Mouse (Mus musculus) C2C12 (cell line): ENCODE results near the gene Tmem80. TPM values are rescaled to one million over a fixed set of nuclear protein-coding genes. Genes with fewer than 3 reads are reported as not detected.

Experiments used
- H3K27me3 ChIP-seq: one replicate; pipeline ENCODE4 v1.6.1; 2011; ENCODE audit not compliant: control insufficient read depth, insufficient read depth, insufficient read length
- H3K36me3 ChIP-seq: one replicate; pipeline ENCODE4 v1.6.1; 2011; ENCODE audit not compliant: control insufficient read depth, insufficient read depth
- H3K4me3 ChIP-seq: one replicate; pipeline ENCODE4 v1.5.1; 2011; ENCODE audit warnings: mild to moderate bottlenecking, control low read depth; ENCODE audit not compliant: poor library complexity, insufficient read depth, severe bottlenecking
- H3K79me2 ChIP-seq: one replicate; pipeline ENCODE4 v1.6.1; 2011; ENCODE audit not compliant: control insufficient read depth, insufficient read depth
- H3K79me3 ChIP-seq: one replicate; pipeline ENCODE4 v1.6.1; 2011; ENCODE audit warnings: low read depth, control low read depth
- H3ac ChIP-seq: one replicate; pipeline ENCODE3; 2011; ENCODE audit warnings: low read depth; ENCODE audit not compliant: control insufficient read depth, insufficient read length
- CEBPB ChIP-seq: IDR thresholded peaks from one replicate; pipeline ENCODE4 v1.6.1; 2011; ENCODE audit warnings: low read depth, mild to moderate bottlenecking, control low read depth, moderate library complexity
- CTCF ChIP-seq: IDR thresholded peaks from one replicate; pipeline ENCODE4 v1.5.1; 2011; ENCODE audit not compliant: control insufficient read depth, insufficient read depth, insufficient read length
- FOSL1 ChIP-seq: IDR thresholded peaks from one replicate; pipeline ENCODE4 v1.8.0; 2011; ENCODE audit warnings: mild to moderate bottlenecking, low read length; ENCODE audit not compliant: poor library complexity, insufficient read depth, severe bottlenecking
- MAX ChIP-seq: IDR thresholded peaks from one replicate; pipeline ENCODE4 v1.6.1; 2011; ENCODE audit warnings: mild to moderate bottlenecking, control low read depth
- MYOD1 ChIP-seq: IDR thresholded peaks from one replicate; pipeline ENCODE4 v1.6.1; 2011; ENCODE audit warnings: low read depth; ENCODE audit not compliant: control insufficient read depth, insufficient read length
- MYOG ChIP-seq: IDR thresholded peaks from one replicate; pipeline ENCODE4 v1.6.1; 2011; ENCODE audit not compliant: control insufficient read depth, insufficient read length; ENCODE audit errors: extremely low read depth
- USF1 ChIP-seq: IDR thresholded peaks from one replicate; pipeline ENCODE4 v1.6.1; 2011; ENCODE audit warnings: low read depth, mild to moderate bottlenecking, control low read depth, moderate library complexity
- polyA plus RNA-seq: library from polyadenylated mRNA; unstranded; fragments of >200 nt; fragmentation: generic; extraction: Trizol; gene quantifications from one replicate; pipeline ENCODE4 v1.2.1, GENCODE M21; 2012; ENCODE audit warnings: missing spikeins

Gene Tmem80
- polyA plus RNA-seq, 1 experiment: 18.9 TPM

DNA sequence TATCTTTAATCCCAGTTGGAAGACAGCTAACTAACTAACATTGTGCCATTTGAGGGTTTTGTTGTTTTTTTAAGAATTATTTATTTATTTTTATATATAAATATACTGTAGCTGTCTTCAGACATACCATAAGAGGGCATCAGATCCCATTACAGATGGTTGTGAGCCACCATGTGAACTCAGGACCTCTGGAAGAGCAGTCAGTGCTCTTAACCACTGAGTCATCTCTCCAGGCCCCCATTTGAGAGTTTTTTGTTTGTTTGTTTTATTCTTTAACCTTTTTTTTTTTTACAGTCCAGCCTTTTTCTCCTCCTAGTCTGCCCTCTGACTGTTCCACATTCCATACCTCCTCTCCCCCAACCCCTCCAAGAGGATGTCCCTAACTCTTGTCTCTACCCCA is 3.2 kb downstream of the Tmem80 start:
- Histone ChIP-seq H3K36me3 (peaks cover 3% of the 10 kb centered on the region), H3K4me3 (no peak overlapping the region), H3ac (no peak overlapping the region), H3K79me3 (peaks cover 13% of the 10 kb centered on the region), H3K79me2 (peaks cover 18% of the 10 kb centered on the region), H3K27me3 (no peaks in the 10 kb centered on the region)
- TF ChIP-seq MYOD1 (no peak), FOSL1 (no peak), MAX (no peak), USF1 (no peak), CTCF (no peak), MYOG (no peak), CEBPB (no peak)

DNA sequence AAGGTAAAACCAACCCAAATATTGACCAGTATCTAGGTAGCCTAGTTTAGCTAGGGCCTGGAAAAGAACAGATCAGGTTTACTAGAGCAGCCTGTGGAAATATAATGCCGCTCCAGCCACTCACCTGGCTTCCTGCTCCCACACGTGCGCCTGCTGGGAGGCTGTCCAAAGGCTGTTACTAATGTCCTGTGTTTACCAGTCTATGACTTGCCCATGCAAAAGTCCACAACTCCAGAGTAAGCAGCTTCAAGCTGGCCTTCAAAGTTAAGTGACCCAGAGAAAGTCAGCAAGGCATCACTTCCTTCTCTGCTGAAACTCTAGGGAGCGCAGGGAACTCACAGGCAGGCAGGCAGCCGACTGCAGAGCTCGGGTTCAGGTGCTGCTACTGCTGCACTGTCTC is 4.5 kb downstream of the Tmem80 start:
- TF ChIP-seq MAX (no peak), USF1 (no peak), MYOD1 (no peak), CEBPB (no peak), MYOG (no peak), CTCF (no peak), FOSL1 (no peak)
- Histone ChIP-seq H3ac (no peak overlapping the region), H3K79me3 (peaks cover under 1% of the 10 kb centered on the region), H3K36me3 (no peaks in the 10 kb centered on the region), H3K27me3 (no peaks in the 10 kb centered on the region), H3K79me2 (peaks cover 5% of the 10 kb centered on the region), H3K4me3 (no peak overlapping the region)

DNA sequence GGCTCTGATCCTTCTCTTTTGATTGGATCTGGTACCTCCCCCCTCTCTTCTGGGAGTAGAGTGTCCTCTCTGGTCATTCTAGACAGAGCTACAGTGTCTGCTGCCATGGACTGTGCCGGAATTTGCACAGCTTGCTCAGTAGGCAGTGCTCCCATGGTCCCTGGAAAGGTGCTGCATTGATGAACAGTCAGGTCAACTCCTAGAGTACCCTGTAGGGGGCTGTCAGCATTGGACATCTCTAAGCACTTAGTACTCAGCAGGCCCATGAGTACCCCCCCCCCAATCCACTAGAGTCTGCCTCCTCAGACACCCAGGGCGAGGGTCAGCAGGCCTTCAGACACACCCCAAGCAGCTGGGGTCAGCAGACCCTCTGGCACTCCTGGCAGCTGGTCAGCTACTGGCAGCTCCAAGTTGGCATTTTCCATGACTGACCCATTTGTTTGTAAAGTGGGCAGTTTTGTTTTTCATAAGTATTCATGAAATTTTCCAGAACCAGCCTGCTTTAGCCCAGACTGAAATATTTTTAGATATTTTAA is 7.6 kb downstream of the Tmem80 start:
- Histone ChIP-seq H3K79me2 (no peaks in the 10 kb centered on the region), H3ac (no peak overlapping the region)

DNA sequence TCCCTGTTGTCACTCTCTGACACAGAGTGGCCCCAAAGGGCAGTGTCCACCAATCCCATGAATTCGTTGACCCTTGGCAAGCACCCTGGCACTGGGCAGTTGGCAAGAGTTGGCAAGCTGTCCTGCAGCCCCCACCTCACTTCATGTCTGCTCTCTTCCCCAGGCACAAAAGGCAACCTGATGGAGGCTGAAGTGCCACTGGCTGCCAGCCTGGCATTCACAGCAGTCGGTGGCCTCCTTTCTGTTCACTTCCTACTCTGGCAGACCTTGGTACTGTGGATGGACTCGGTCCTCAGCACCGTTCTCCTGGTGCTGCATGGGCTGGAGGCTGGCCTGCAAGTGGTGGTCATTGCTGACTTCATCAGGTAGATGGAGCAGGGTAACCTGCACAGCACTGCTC is 8.1 kb downstream of the Tmem80 start:
- no peak overlapping the region for H3ac ChIP-seq
- H3K27me3 ChIP-seq: no peaks in the 10 kb centered on the region
- no peak for TF ChIP-seq CTCF
- TF ChIP-seq USF1: no peak
- no peak for TF ChIP-seq CEBPB
- no peak for TF ChIP-seq FOSL1
- TF ChIP-seq MYOD1: no peak
- H3K79me2 ChIP-seq: no peaks in the 10 kb centered on the region
- no peak overlapping the region for H3K4me3 ChIP-seq
- H3K79me3 ChIP-seq: no peaks in the 10 kb centered on the region
- H3K36me3 ChIP-seq: no peaks in the 10 kb centered on the region

More for the DNA sequence above, 7.6 kb downstream of the Tmem80 start:
- TF ChIP-seq CTCF (no peak), CEBPB (no peak), MYOG (no peak), FOSL1 (no peak), MAX (no peak), USF1 (no peak), MYOD1 (no peak)
- H3K79me3 ChIP-seq: no peaks in the 10 kb centered on the region
- H3K27me3 ChIP-seq: no peaks in the 10 kb centered on the region
- no peaks in the 10 kb centered on the region for H3K36me3 ChIP-seq
- H3K4me3 ChIP-seq: no peak overlapping the region

DNA sequence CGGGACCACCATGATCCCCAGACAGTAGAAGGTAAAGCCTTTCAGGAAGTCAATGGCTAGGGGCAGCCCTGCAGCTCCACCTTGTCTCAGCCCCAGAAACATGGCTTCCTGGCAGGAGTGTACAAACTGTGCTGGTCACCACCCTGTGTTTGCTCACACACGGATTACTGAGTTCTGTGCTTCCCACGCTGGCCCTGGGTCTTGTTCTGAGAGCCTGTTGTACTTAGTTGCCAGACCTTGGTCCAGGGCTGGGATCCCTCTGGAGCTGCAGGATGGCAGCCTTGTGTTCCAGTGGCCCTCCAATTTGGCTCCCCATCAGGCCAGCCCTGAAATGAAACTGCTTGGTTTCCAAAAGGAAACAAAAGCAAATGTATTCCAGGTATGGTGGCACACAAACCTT is 8.8 kb downstream of the Tmem80 start:
- no peaks in the 10 kb centered on the region for H3K36me3 ChIP-seq
- no peak overlapping the region for H3K4me3 ChIP-seq
- no peaks in the 10 kb centered on the region for H3K79me2 ChIP-seq
- H3ac ChIP-seq: no peak overlapping the region
- no peak for TF ChIP-seq USF1
- no peak for TF ChIP-seq FOSL1
- TF ChIP-seq CTCF: no peak
- TF ChIP-seq MYOD1: no peak
- no peak for TF ChIP-seq MAX
- no peak for TF ChIP-seq CEBPB
- no peak for TF ChIP-seq MYOG
- H3K27me3 ChIP-seq: no peaks in the 10 kb centered on the region
- no peaks in the 10 kb centered on the region for H3K79me3 ChIP-seq

DNA sequence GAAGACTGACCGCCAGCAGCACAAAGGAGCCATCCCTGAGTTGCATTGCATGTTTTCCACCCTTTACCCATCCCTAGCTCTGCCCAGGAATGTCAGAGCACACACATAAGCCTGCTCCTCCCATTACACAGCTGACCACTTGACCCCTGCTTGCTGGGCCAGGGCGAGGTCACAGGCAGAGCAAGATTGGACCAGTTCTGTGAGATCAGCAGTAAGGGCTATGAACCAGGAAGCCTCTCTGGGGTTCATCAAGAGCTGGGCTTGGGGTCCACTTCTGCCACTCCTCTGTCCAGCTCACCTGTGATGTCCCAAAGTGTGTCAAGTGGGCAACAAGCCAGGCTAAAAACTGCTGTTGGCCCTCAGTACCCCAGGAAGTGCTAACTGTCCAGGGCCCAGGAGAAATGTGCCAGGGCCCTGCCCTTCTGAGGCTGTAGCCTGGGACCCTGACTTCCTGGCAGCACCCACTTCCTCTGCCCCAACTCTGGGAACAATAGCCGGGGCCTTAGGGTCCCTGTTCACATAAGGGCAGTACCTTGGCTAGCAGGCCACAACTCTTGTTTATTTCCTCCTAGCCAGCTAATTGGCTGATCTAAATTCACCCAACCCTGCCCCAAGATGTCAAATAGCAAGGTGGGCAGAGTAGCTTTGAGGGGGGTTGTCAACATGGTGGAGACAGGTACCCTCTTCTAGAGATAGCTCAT is 10.3 kb downstream of the Tmem80 start:
- no peak overlapping the region for H3ac ChIP-seq
- TF ChIP-seq USF1 (no peak), MAX (no peak), MYOG (no peak), CTCF (no peak), CEBPB (no peak), MYOD1 (no peak), FOSL1 (no peak)

More for the DNA sequence above, 10.3 kb downstream of the Tmem80 start:
- H3K36me3 ChIP-seq: no peaks in the 10 kb centered on the region
- no peak overlapping the region for H3K4me3 ChIP-seq
- H3K27me3 ChIP-seq: no peaks in the 10 kb centered on the region
- H3K79me3 ChIP-seq: no peaks in the 10 kb centered on the region
- H3K79me2 ChIP-seq: no peaks in the 10 kb centered on the region
